Mouse (Mus musculus) liver, postnatal 0 days (tissue): Measurements from ENCODE around the gene Cycs.

Source experiments
- CTCF ChIP-seq: sonication (generic); IDR thresholded peaks from 2 replicates; pipeline ENCODE4 v1.5.1; 2016; ENCODE audit warnings: antibody characterized with exemption, low read depth
- EP300 ChIP-seq: IDR thresholded peaks from 2 replicates; pipeline ENCODE4 v1.6.1; 2016; ENCODE audit warnings: antibody characterized with exemption, low read depth, mild to moderate bottlenecking

- TF ChIP-seq CTCF (peak; percentile 93), EP300 (no peak)
These were observed 35.3 kb upstream of the Cycs start for GRCm38 (mm10) chr6:50601620-50602019.
